Mouse (Mus musculus) lung, embryonic 16.5 days (tissue): Measurements from ENCODE around the gene Eef1akmt2. TPM values are rescaled to one million over a fixed set of nuclear protein-coding genes. Genes with fewer than 3 reads are reported as not detected.

Experiments used
- ATAC-seq: fragments of 200-750 bp; cut with Nextera tagmentation; 2 replicates; pipeline ENCODE4 v1.8.0; 2017; ENCODE audit warnings: low read depth, mild to moderate bottlenecking, moderate library complexity
- H3K27ac ChIP-seq: fragments of 300-500 bp; sonication (generic); 2 replicates; pipeline ENCODE4 v1.5.1; 2014; ENCODE audit warnings: mild to moderate bottlenecking, control low read depth, low read length
- H3K27me3 ChIP-seq: fragments of 300-500 bp; sonication (generic); 2 replicates; pipeline ENCODE4 v1.6.1; 2014; ENCODE audit warnings: low read depth, low read length, mixed read lengths; ENCODE audit not compliant: control insufficient read depth, insufficient read depth
- H3K36me3 ChIP-seq: fragments of 300-500 bp; sonication (generic); 2 replicates; pipeline ENCODE4 v1.6.1; 2014; ENCODE audit warnings: low read length; ENCODE audit not compliant: control insufficient read depth, insufficient read depth
- H3K4me1 ChIP-seq: fragments of 300-500 bp; sonication (generic); replicated peaks from 2 replicates; pipeline ENCODE4 v1.6.1; 2014; ENCODE audit warnings: low read length, mixed read lengths; ENCODE audit not compliant: control insufficient read depth, insufficient read depth
- H3K4me2 ChIP-seq: fragments of 300-500 bp; sonication (generic); 2 replicates; pipeline ENCODE4 v1.6.1; 2014; ENCODE audit warnings: low read depth, low read length, control low read depth
- H3K4me3 ChIP-seq: fragments of 300-500 bp; sonication (generic); 2 replicates; pipeline ENCODE4 v1.5.1; 2014; ENCODE audit warnings: mild to moderate bottlenecking, low read length, control low read depth
- H3K9ac ChIP-seq: fragments of 300-500 bp; sonication (generic); 2 replicates; pipeline ENCODE4 v1.6.1; 2014; ENCODE audit warnings: low read length, control low read depth
- H3K9me3 ChIP-seq: fragments of 300-500 bp; sonication (generic); 2 replicates; pipeline ENCODE4 v1.6.1; 2016; ENCODE audit warnings: low read length; ENCODE audit not compliant: control insufficient read depth
- WGBS: fragments of 180-500 bp; shearing (Covaris S2); extraction: QIAGEN DNeasy Blood & Tissue Kit; methylation state at CpG from one replicate; pipeline ENCODE4 v1.1.7; 2014; 5-methylcytosine and 5-hydroxymethylcytosine counted together
- polyA plus RNA-seq: library from polyadenylated mRNA; unstranded; fragments of >200 nt; fragmentation: Nextera tagmentation; extraction: Ambion mirVana; gene quantifications from 2 replicates; pipeline ENCODE4 v1.2.1, GENCODE M21; 2015

Gene Eef1akmt2
- 56.3 and 60.4 TPM in 2 replicates for polyA plus RNA-seq

DNA sequence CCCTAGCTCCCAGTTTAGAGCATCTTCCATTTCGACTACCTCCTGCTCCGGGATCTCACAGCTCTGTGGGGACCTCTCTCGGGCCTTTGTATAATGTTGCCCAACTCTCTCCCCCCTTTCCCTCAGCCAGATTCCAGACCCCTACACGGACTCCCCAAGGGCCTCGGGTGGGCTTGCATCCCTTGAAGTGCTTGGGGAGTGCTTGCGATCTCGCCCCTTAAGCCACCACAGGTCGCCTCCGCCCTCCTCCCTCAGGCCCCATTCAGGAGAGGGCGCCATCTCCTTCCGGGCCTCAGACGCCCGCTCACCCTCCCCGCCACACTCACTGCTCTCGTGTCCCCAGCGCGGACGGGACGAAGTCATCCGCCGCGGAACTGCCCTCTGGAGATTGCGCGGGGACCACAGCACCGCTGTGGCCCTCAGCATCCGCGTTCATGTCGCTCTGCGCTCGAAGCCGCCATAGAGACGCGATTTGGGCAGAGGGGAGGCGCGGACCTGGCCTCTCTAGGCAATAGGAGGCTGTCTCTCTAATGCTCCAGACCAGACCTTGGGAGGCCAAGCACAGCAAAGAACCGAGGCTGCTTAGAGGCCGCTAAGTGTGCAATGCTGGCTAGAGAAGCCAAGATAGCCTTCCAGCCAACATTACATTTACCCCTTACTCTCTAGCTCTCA is at the start of gene Eef1akmt2:
Eef1akmt2 (minus strand) TSS at position 501 of the 672 bp plus-strand sequence.
- H3K9ac ChIP-seq: peak within 1 kb of the TSS; percentile 98
- H3K4me2 ChIP-seq: peak within 1 kb of the TSS; percentile 56
- no peaks in the 10 kb centered on the region for H3K27me3 ChIP-seq
- H3K27ac ChIP-seq: peak within 1 kb of the TSS; percentile 99
- H3K4me1 ChIP-seq: peaks cover 7% of the 10 kb centered on the region
- under 1% methylated on average over 37 of the region's 37 CpGs for WGBS
- H3K9me3 ChIP-seq: no peaks in the 10 kb centered on the region
- H3K4me3 ChIP-seq: peak within 1 kb of the TSS; percentile 94
- peaks cover 14% of the 10 kb centered on the region; the same call in 1 of the 2 replicates for H3K36me3 ChIP-seq
- ATAC-seq: peak; percentile 97

DNA sequence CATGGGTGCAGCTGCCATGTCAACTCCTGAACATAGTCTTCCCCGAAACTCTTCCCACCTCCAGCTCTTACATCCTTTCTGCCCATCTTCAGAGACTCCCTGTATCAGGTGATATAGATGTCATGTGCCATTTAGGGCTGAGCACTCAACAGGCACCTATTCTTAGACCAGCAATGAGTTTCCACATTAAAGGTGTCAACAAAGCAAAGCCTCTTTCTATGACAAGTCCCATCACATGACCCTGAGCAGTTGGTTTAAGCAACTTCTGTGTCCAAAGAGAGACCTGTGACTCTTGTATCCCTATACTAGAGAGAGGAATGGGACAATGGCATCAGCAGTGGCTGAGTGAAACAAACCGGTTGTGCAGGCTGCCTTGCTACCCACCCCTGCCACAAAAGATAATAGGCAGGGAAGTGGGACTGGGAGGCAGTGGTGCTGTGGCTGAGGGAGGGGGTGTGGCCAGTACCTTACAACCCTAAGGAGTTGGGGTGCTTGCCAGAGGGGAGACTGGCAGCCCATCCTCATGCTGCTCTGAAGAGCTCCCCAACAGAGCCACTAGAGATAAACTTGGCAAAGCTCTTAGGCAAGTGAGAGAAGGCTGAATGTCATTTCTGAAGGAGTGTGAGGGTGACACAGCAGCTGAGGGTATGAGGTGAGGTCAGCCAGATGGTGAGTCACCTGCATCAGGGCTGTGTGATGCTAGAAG is 48.5 kb upstream of the Eef1akmt2 start:
- Histone ChIP-seq H3K4me2 (no peak overlapping the region), H3K27ac (no peak overlapping the region), H3K36me3 (no peaks in the 10 kb centered on the region), H3K9me3 (no peaks in the 10 kb centered on the region), H3K4me1 (no peaks in the 10 kb centered on the region), H3K4me3 (no peak overlapping the region), H3K27me3 (no peaks in the 10 kb centered on the region), H3K9ac (no peak overlapping the region)
- WGBS: 32% methylated on average over 2 of the region's 2 CpGs
- peak; percentile 57 for ATAC-seq

DNA sequence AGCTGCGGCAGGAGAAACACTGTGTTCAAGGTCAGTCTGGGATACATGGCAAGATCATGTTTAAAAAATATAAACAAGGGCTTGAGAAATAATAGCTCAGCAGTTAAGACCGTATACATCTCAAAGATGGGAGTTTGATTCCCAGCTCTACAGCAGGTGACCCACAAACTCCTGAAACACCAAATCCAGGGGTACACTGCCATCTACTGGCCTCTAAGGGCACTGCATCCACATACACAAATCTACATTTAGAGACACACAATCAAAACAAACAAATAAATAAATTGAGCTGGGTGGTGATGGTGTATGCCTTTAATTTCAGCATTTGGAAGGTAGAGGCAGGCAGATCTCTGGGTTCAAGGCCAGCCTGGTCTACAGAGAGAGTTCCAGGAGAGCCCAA is 45.8 kb upstream of the Eef1akmt2 start:
- WGBS: 80% methylated on average over 2 of the region's 2 CpGs
- Histone ChIP-seq H3K27ac (no peak overlapping the region), H3K36me3 (no peaks in the 10 kb centered on the region), H3K4me1 (peaks cover 7% of the 10 kb centered on the region), H3K4me3 (no peak overlapping the region), H3K9ac (no peak overlapping the region), H3K27me3 (no peaks in the 10 kb centered on the region), H3K9me3 (no peaks in the 10 kb centered on the region), H3K4me2 (no peak overlapping the region)
- no peak for ATAC-seq

DNA sequence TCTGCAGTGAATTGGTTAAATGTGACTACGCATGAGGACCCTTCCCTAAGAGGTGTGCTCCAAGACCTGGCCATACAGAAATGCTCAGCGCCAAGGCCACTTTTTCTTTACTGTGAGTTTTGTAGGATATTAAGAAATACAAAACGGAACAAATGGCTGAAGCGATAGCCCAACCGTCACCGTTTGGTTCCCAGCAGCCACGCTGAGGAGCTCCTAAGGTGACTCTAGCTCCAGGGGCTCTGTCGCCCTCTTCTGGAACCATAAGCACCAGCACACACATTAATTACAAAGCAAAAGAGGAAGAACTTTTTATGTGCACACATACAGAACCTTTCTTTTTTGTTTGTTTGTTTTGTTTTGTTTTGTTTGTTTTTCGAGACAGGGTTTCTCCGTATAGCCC is 44.8 kb upstream of the Eef1akmt2 start:
- Histone ChIP-seq H3K9me3 (no peaks in the 10 kb centered on the region), H3K4me3 (no peak overlapping the region), H3K4me2 (no peak overlapping the region), H3K4me1 (peaks cover 7% of the 10 kb centered on the region), H3K9ac (no peak overlapping the region), H3K27ac (no peak overlapping the region), H3K36me3 (no peaks in the 10 kb centered on the region), H3K27me3 (no peaks in the 10 kb centered on the region)
- ATAC-seq: no peak
- 84% methylated on average over 10 of the region's 10 CpGs for WGBS

DNA sequence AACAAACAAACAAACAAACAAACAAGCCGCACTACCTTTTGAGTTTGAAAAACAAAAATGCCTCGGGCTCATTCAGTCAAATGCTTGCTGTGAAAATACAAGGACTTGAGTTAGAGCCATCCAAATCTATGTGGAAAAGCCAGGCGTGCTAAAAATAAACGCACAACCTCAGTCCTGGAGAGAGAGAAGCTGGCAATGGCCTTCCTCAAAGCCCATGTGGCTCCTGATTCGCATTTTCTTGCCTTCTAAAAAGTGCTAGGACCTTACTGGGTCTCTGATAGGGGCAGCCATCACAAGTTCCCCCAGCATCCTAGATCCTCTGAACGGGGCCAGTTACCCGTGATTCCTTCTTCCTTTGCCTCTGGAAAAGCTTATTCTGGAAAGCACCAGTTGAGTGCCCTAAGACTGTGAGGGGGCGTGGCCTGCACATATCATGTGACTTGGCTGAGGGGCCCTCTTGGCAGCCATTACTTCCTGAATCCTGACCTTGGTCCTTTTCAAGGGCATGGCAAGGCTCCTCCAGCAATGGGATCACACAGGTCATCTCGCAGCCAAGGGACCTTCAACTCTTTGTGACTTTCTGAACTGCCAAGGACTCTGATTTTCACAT is 43.8 kb upstream of the Eef1akmt2 start:
- WGBS: 81% methylated on average over 9 of the region's 9 CpGs
- Histone ChIP-seq H3K27ac (no peak overlapping the region), H3K4me1 (peaks cover 7% of the 10 kb centered on the region), H3K4me3 (no peak overlapping the region), H3K4me2 (no peak overlapping the region), H3K9me3 (no peaks in the 10 kb centered on the region), H3K27me3 (no peaks in the 10 kb centered on the region), H3K9ac (no peak overlapping the region), H3K36me3 (no peaks in the 10 kb centered on the region)
- no peak for ATAC-seq

DNA sequence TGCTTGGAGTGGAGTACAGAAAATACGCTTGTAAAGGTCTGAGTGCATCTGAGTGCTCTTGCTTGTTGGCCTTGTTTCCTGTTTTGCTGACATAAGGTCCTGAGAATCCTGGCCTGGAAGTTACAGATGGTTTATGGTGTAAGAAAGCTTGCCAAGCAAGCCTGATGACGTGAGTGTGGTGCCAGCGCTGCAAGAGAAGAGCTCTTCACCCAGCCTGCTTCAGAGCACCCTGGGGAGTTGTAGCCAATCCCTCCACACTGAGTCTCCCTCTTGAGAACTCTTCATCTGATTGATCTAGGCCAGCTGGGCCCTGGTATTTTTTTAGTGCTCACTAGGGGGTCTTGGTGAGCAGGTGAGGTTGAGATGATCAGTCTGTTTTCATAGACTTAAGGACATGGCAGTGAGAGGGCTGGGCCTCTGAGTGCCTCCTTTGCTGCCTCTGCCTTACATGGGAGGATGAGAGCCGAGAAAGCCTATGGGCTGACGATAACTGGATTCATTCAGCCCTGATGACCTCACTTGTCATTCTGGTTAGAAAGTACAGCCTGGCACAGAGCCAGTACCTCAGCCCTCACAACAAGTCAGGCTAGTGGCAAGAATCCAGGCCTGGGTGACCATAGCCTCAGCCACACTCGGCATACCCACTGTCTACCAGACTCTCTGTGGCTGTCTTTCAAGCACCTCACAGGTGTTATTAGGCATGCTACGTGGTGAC is 42.5 kb upstream of the Eef1akmt2 start:
- Histone ChIP-seq H3K4me2 (no peak overlapping the region), H3K4me1 (peaks cover 7% of the 10 kb centered on the region), H3K4me3 (no peak overlapping the region), H3K27ac (peak overlapping the region; percentile 7; the same call in 1 of the 2 replicates), H3K9me3 (no peaks in the 10 kb centered on the region), H3K27me3 (no peaks in the 10 kb centered on the region), H3K9ac (no peak overlapping the region), H3K36me3 (no peaks in the 10 kb centered on the region)
- peak; percentile 57; the same call in 1 of the 2 replicates for ATAC-seq
- WGBS: 31% methylated on average over 7 of the region's 7 CpGs

DNA sequence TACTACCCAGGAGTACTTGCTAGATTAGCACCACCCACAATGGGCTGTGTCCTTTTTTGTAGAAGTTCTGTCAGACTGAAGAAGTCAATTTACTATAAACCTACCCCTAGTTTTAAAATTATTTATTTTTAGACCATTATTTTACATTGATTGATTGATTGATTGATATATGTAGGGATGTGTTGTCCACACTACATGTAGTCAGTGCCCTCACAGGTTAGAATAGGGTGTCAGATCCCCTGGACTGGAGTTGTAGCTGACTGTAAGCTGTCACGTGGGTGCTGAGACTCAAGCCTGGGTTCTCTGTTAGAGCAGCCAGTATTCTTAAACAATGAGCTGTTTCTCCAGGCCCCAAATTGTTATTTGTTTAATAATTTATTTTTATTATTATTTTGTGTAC is 40.9 kb upstream of the Eef1akmt2 start:
- peaks cover 7% of the 10 kb centered on the region for H3K4me1 ChIP-seq
- H3K4me3 ChIP-seq: no peak overlapping the region
- H3K27ac ChIP-seq: no peak overlapping the region
- no peaks in the 10 kb centered on the region for H3K27me3 ChIP-seq
- H3K9ac ChIP-seq: no peak overlapping the region
- H3K9me3 ChIP-seq: no peaks in the 10 kb centered on the region
- no peak overlapping the region for H3K4me2 ChIP-seq
- whole genome bisulfite sequencing: 83% methylated on average over 1 of the region's 1 CpGs
- ATAC-seq: no peak
- H3K36me3 ChIP-seq: no peaks in the 10 kb centered on the region

DNA sequence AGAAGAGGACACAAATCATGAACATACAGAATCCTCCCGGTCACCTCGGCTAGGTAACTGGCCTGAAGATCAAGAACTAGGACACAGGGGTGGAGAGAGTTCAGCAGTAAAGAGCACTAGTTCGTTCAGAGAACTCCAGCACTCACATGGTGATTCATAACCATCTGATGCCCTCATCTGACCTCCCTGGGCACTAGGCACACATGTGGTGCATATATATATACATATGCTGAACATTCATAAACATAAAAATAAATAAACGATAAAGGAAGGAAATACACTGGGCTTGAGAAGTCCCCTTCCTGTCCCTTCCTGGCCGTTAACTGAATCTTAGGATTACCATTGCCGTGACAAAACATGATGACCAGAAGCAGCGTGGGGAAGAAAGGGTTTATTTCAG is 40.3 kb upstream of the Eef1akmt2 start:
- H3K4me1 ChIP-seq: peaks cover 7% of the 10 kb centered on the region
- no peak overlapping the region for H3K9ac ChIP-seq
- no peaks in the 10 kb centered on the region for H3K27me3 ChIP-seq
- H3K4me2 ChIP-seq: no peak overlapping the region
- 51% methylated on average over 7 of the region's 7 CpGs for WGBS
- no peak for ATAC-seq
- no peak overlapping the region for H3K4me3 ChIP-seq
- H3K27ac ChIP-seq: no peak overlapping the region
- no peaks in the 10 kb centered on the region for H3K36me3 ChIP-seq
- no peaks in the 10 kb centered on the region for H3K9me3 ChIP-seq

DNA sequence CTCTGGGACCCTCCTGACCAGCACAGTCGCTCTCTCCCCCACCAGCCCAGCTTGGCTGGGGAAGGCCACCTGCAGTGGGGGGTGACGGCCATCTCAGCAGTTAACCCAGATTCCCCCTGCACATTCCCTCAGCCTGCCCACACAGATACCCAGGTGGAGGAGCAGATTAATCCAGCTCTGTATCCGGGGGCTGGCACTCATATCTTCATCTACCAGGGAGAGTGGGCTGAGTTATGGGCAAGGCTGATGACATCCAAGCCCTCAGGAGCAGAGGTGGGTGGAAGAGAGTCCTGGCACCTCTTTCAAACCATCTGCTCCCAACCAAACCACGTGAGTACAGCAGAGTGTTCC is 39.8 kb upstream of the Eef1akmt2 start:
- 52% methylated on average over 4 of the region's 4 CpGs for WGBS

More for the DNA sequence above, 39.8 kb upstream of the Eef1akmt2 start:
- Histone ChIP-seq H3K9me3 (no peaks in the 10 kb centered on the region), H3K36me3 (no peaks in the 10 kb centered on the region), H3K27ac (no peak overlapping the region), H3K4me3 (no peak overlapping the region), H3K4me1 (peaks cover 7% of the 10 kb centered on the region), H3K9ac (no peak overlapping the region), H3K27me3 (no peaks in the 10 kb centered on the region), H3K4me2 (no peak overlapping the region)
- no peak for ATAC-seq
